Mouse (Mus musculus) heart, embryonic 11.5 days (tissue): Measurements from ENCODE around the gene Cyb5rl. TPM values are rescaled to one million over a fixed set of nuclear protein-coding genes. Genes with fewer than 3 reads are reported as not detected.

Experiments
- ATAC-seq: fragments of 200-750 bp; cut with Nextera tagmentation; replicated peaks from 2 replicates; pipeline ENCODE4 v1.8.0; 2017; ENCODE audit warnings: moderate library complexity; ENCODE audit not compliant: insufficient number of reproducible peaks, low FRiP score, low TSS enrichment
- H3K27ac ChIP-seq: fragments of 300-500 bp; sonication (generic); 2 replicates; pipeline ENCODE4 v1.5.1; 2014; ENCODE audit warnings: mild to moderate bottlenecking, low read depth, low read length
- H3K27me3 ChIP-seq: fragments of 300-500 bp; sonication (generic); 2 replicates; pipeline ENCODE4 v1.6.1; 2014; ENCODE audit warnings: mild to moderate bottlenecking, low read length, mixed read lengths; ENCODE audit not compliant: control insufficient read depth, insufficient read depth
- H3K36me3 ChIP-seq: fragments of 300-500 bp; sonication (generic); 2 replicates; pipeline ENCODE4 v1.6.1; 2014; ENCODE audit warnings: mild to moderate bottlenecking, low read length, moderate library complexity, mixed read lengths; ENCODE audit not compliant: control insufficient read depth, insufficient read depth
- H3K4me1 ChIP-seq: fragments of 300-500 bp; sonication (generic); 2 replicates; pipeline ENCODE4 v1.6.1; 2014; ENCODE audit warnings: low read length; ENCODE audit not compliant: control insufficient read depth, insufficient read depth
- H3K4me2 ChIP-seq: fragments of 300-500 bp; sonication (generic); 2 replicates; pipeline ENCODE4 v1.6.1; 2014; ENCODE audit warnings: mild to moderate bottlenecking, moderate library complexity
- H3K4me3 ChIP-seq: fragments of 300-500 bp; sonication (generic); 2 replicates; pipeline ENCODE4 v1.5.1; 2014; ENCODE audit warnings: low read depth, low read length
- H3K9ac ChIP-seq: fragments of 300-500 bp; sonication (generic); 2 replicates; pipeline ENCODE4 v1.6.1; 2014; ENCODE audit warnings: mild to moderate bottlenecking, low read depth, low read length, moderate library complexity
- H3K9me3 ChIP-seq: fragments of 300-500 bp; sonication (generic); replicated peaks from 2 replicates; pipeline ENCODE4 v1.6.1; 2016; ENCODE audit warnings: low read length; ENCODE audit not compliant: control insufficient read depth
- WGBS: fragments of 180-500 bp; shearing (Covaris S2); extraction: QIAGEN DNeasy Blood & Tissue Kit; methylation state at CpG from one replicate; pipeline ENCODE4 v1.1.7; 2014; ENCODE audit not compliant: insufficient replicate concordance; 5-methylcytosine and 5-hydroxymethylcytosine counted together
- polyA plus RNA-seq: library from polyadenylated mRNA; unstranded; fragments of >200 nt; fragmentation: Nextera tagmentation; extraction: Ambion mirVana; gene quantifications from 2 replicates; pipeline ENCODE4 v1.2.1, GENCODE M21; 2014

The Cyb5rl gene
- polyA plus RNA-seq, 1 experiment from 2014 or later, result 3.7 TPM

- Histone ChIP-seq H3K27me3 (no peaks in the 10 kb centered on the region), H3K4me1 (no peaks in the 10 kb centered on the region), H3K36me3 (peaks cover 15% of the 10 kb centered on the region), H3K4me3 (no peak overlapping the region), H3K9me3 (no peaks in the 10 kb centered on the region), H3K9ac (no peak overlapping the region), H3K4me2 (no peak overlapping the region), H3K27ac (no peak overlapping the region)
- WGBS, result 41% methylated on average over 4 of the region's 4 CpGs
- no peak for ATAC-seq
These were observed 14.9 kb upstream of the Cyb5rl start for GRCm38 (mm10) chr4:107051889-107052288.

GRCm38 (mm10) chr4:107052962-107053553 is 13.7 kb upstream of the Cyb5rl start:
- Histone ChIP-seq H3K9ac (no peak overlapping the region), H3K4me3 (no peak overlapping the region), H3K4me2 (no peak overlapping the region), H3K9me3 (no peaks in the 10 kb centered on the region), H3K36me3 (peaks cover 16% of the 10 kb centered on the region), H3K27me3 (no peaks in the 10 kb centered on the region), H3K4me1 (no peaks in the 10 kb centered on the region), H3K27ac (no peak overlapping the region)
- WGBS, result 40% methylated on average over 5 of the region's 5 CpGs
- no peak for ATAC-seq

- Histone ChIP-seq H3K36me3 (peaks cover 24% of the 10 kb centered on the region), H3K9me3 (no peaks in the 10 kb centered on the region), H3K4me2 (no peak overlapping the region), H3K27ac (peak overlapping the region; percentile 54; the same call in 1 of the 2 replicates), H3K4me1 (no peaks in the 10 kb centered on the region), H3K9ac (no peak overlapping the region), H3K4me3 (no peak overlapping the region), H3K27me3 (no peaks in the 10 kb centered on the region)
- 70% methylated on average over 3 of the region's 3 CpGs for WGBS
- no peak for ATAC-seq
These were observed 10.7 kb upstream of the Cyb5rl start for GRCm38 (mm10) chr4:107056088-107056487.

- Histone ChIP-seq H3K4me1 (no peaks in the 10 kb centered on the region), H3K27me3 (no peaks in the 10 kb centered on the region), H3K9me3 (no peaks in the 10 kb centered on the region), H3K9ac (no peak overlapping the region), H3K4me2 (no peak overlapping the region), H3K36me3 (peaks cover 37% of the 10 kb centered on the region), H3K27ac (no peak overlapping the region), H3K4me3 (no peak overlapping the region)
- WGBS, result 84% methylated on average over 5 of the region's 5 CpGs
- no peak for ATAC-seq
These were observed 8.4 kb upstream of the Cyb5rl start for GRCm38 (mm10) chr4:107058346-107058745.

- Histone ChIP-seq H3K27me3 (no peaks in the 10 kb centered on the region), H3K4me1 (no peaks in the 10 kb centered on the region), H3K9ac (no peak overlapping the region), H3K9me3 (no peaks in the 10 kb centered on the region), H3K4me3 (no peak overlapping the region), H3K27ac (no peak overlapping the region), H3K4me2 (no peak overlapping the region), H3K36me3 (peaks cover 39% of the 10 kb centered on the region)
- 77% methylated on average over 6 of the region's 6 CpGs for WGBS
- no peak for ATAC-seq
These were observed 8.0 kb upstream of the Cyb5rl start for GRCm38 (mm10) chr4:107058781-107059180.

- peaks cover 33% of the 10 kb centered on the region for H3K36me3 ChIP-seq
- peaks cover 5% of the 10 kb centered on the region; the same call in 1 of the 2 replicates for H3K4me1 ChIP-seq
- no peaks in the 10 kb centered on the region for H3K27me3 ChIP-seq
- ATAC-seq, result no peak
- WGBS, result 90% methylated on average over 4 of the region's 4 CpGs
- H3K9me3 ChIP-seq, result no peaks in the 10 kb centered on the region
- H3K4me2 ChIP-seq, result no peak overlapping the region
- H3K27ac ChIP-seq, result no peak overlapping the region
- H3K4me3 ChIP-seq, result no peak overlapping the region
- H3K9ac ChIP-seq, result no peak overlapping the region
These were observed 5.2 kb upstream of the Cyb5rl start for GRCm38 (mm10) chr4:107061560-107061959.

GRCm38 (mm10) chr4:107063214-107063613 is 3.6 kb upstream of the Cyb5rl start:
- WGBS, result 82% methylated on average over 3 of the region's 3 CpGs
- no peaks in the 10 kb centered on the region for H3K27me3 ChIP-seq
- no peak overlapping the region for H3K4me3 ChIP-seq
- ATAC-seq, result no peak
- no peak overlapping the region for H3K9ac ChIP-seq
- H3K36me3 ChIP-seq, result peaks cover 23% of the 10 kb centered on the region
- H3K27ac ChIP-seq, result no peak overlapping the region
- H3K4me2 ChIP-seq, result no peak overlapping the region
- no peaks in the 10 kb centered on the region for H3K9me3 ChIP-seq
- peaks cover 11% of the 10 kb centered on the region for H3K4me1 ChIP-seq

GRCm38 (mm10) chr4:107064394-107065098 is 2.2 kb upstream of the Cyb5rl start:
- ATAC-seq, result no peak
- no peak overlapping the region for H3K27ac ChIP-seq
- peaks cover 21% of the 10 kb centered on the region for H3K36me3 ChIP-seq
- H3K4me2 ChIP-seq, result no peak overlapping the region
- H3K27me3 ChIP-seq, result no peaks in the 10 kb centered on the region
- H3K9me3 ChIP-seq, result no peaks in the 10 kb centered on the region
- no peak overlapping the region for H3K4me3 ChIP-seq
- WGBS, result 73% methylated on average over 5 of the region's 5 CpGs
- no peak overlapping the region for H3K9ac ChIP-seq
- peaks cover 11% of the 10 kb centered on the region for H3K4me1 ChIP-seq
